Mouse (Mus musculus) right cerebral cortex, postnatal 4 days (tissue): ENCODE measurements at regions not wholly inside any gene's neighbourhood (a gene's known extent, or its start where the extent isn't known, plus 50 kb on each side); places are given as distances from the start of the nearest gene placed in this dataset.

ENCODE experiments used
- DNase-seq: peaks from one replicate; pipeline ENCODE4 v3.0.0-alpha.2; 2022

DNA sequence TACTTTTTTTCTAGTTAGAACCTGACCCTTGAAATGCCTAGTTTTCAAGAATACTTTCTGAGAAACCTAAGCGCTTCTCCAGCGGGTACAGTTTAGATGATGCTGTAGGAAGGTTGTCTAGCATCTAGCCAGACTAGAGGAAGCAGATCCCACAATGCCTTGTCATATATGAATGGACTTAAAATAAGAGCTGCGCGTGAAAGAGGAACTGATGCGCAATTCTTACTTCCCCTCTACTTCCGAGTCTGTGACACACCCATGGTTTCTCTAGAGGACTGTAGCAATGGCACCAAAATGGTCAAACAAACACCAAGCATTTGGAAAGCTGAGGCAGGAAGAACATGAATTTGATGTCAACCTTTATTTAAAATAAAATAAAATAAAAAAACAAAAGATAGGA lies 167.6 kb upstream of the Tyw5 start:
- DNase-seq, result no peak

GRCm38 (mm10) chr1:57576066-57576753 lies 169.3 kb upstream of the Tyw5 start:
- no peak for DNase-seq

DNA sequence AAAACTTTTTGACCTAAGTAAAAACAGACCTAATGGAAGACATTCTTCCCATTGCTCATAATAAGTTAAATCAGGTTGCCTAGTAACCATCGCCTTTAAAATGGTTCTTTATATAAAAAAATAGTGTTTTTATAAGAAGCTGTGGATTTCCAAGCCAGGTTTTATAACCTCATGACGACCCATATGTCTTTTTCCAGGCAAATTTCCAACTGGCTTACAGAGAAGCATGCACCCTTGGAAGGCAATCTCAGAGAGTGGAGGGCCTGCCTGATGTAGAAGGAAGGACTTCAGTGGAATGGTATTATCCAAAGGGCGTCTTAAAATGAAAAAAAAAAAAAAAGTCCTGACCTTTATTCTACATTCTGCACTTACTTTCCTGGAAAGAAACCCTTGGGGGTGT lies 172.2 kb upstream of the Tyw5 start:
- no peak for DNase-seq

- DNase-seq, result no peak
These were observed 180.0 kb upstream of the Spats2l start for GRCm38 (mm10) chr1:57593707-57594589.

GRCm38 (mm10) chr1:57594815-57595214 lies 179.1 kb upstream of the Spats2l start:
- DNase-seq, result no peak

DNA sequence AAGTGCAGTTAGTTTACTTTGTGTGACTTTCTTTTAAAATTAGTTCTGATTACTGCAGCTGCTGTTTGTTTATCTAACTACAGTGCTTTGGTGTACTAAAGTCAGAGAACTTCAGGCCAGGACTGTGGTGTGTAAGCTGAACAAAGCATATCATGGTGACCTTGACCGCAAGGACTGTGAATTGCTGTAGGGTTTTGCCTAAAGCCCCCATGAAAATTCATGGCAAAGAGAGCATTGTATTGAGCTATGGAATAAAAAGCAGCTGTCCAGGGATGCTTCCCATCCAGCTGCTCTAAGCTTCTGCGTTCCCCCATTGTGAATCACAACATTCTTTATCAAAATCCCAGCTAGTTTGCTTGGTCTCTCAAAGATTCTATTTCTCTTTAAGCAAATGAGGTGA lies 173.0 kb upstream of the Spats2l start:
- DNase-seq, result no peak

- no peak for DNase-seq
These were observed 168.4 kb upstream of the Spats2l start for GRCm38 (mm10) chr1:57605525-57605924.

DNA sequence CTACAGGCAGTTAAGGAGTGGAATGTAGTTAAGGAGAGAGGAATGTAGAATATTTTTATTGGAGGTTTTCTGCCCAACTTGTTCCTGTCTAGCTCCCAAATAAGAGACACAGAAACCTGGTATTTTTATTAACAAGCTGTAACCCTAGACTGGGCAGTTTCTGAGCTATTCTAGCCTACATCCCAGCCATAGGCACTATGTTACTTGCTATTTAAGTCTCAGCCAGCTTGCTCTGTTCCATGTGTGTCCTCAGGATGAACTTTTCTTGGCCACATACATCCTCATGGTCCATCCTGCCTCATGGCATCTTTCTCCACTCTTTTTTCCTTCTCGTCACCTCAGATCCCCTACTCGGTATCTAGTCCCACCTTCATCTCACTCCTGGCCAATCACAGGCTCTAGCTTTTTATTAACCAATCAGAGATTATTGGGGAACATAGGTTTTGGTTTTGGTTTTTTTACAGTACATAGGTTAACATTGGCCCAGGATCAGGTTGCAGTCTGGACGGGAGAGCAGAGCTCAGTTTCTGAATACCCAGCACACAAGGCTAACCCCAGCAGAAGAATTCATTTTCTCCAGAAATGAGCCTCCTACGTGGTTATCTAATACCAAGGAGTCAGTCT lies 167.8 kb upstream of the Spats2l start:
- no peak for DNase-seq

DNA sequence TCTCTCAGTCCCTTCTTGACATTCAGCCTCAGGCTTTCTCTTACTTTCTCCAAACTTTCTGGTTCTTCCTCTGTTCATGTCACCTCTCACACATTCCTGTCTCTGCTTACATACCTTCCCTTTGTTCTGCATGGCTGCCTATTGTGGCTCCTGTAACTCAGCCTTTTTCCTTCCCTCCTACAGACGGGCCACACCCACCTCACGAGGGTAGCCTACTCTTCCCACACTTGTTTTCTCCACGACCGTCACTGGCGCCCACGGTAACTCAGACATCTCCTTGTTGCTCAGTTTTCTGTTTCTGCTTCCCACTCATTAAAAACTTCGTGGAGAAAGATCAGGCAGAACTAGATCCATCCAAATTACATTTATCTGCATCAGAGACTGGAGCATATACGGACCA lies 166.9 kb upstream of the Spats2l start:
- DNase-seq, result no peak

- DNase-seq, result no peak
These were observed 166.1 kb upstream of the Spats2l start for GRCm38 (mm10) chr1:57607626-57608422.

- no peak for DNase-seq
These were observed 165.6 kb upstream of the Spats2l start for GRCm38 (mm10) chr1:57608423-57608679.

- DNase-seq, result no peak
These were observed 164.7 kb upstream of the Spats2l start for GRCm38 (mm10) chr1:57609307-57609706.

GRCm38 (mm10) chr1:57612171-57612570 lies 161.8 kb upstream of the Spats2l start:
- DNase-seq, result no peak

DNA sequence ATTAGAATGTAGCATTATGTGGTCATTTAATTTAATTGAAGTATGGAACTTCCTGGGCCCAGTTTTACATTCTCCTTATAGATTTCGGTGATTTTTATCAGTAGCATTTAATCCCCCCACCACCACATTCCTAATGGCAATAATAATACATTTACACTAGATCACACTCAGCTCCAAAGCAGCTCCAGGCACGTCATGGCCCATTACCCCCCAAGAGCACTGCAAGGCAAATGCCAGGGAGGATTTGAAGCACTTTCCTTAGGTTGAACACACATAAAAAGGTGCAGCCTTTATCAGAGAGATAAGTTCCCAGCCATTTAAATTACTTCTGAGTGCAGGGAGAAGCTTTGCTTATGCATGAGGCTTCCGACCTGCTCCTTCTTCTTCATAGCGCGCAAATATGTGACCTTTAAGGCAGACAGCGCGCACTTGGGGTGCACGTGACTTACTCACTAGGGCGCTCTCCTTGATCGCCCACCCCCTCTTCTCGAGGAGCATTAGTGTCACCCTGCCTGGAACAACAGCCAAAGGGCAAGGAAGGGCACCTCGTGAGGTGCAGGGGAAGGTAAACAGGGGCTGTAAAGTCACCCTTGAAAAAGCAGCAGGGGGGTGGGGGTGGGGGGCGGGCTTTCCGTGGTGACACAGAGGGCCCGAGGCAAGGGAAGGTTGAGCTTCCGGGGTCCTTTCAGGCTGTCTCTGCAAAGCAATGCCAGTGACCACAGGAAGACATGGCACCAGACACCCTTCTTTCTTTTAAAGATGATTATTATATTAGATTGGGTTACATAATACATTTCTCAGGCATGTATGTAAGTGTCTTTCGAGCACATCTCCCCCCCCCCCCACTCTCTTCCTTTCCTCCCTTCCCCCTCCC lies 160.8 kb upstream of the Spats2l start:
- no peak for DNase-seq

- DNase-seq, result no peak
These were observed 158.8 kb upstream of the Spats2l start for GRCm38 (mm10) chr1:57615155-57615554.

GRCm38 (mm10) chr1:57617316-57617715 lies 156.6 kb upstream of the Spats2l start:
- no peak for DNase-seq

- no peak for DNase-seq
These were observed 151.4 kb upstream of the Spats2l start for GRCm38 (mm10) chr1:57622561-57622960.

DNA sequence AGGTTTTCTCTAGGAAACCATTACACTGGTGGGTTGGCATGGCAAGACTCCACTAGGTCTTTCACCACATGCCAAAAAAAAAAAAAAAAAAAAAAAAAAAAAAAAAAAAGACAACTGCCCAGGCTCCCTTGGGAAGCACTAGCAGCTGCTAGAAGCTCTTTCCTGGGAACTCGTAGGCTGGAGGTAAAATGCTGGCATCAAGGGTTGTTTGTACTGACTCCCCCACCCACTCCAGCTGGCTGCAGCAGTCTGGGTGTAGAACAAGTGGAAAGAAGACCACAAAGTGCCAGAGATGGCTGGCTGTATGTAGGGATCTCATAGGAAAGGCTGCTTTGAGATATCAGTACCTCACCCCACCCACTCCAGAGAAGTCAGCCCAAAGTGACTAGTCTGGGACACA lies 140.0 kb upstream of the Spats2l start:
- no peak for DNase-seq

DNA sequence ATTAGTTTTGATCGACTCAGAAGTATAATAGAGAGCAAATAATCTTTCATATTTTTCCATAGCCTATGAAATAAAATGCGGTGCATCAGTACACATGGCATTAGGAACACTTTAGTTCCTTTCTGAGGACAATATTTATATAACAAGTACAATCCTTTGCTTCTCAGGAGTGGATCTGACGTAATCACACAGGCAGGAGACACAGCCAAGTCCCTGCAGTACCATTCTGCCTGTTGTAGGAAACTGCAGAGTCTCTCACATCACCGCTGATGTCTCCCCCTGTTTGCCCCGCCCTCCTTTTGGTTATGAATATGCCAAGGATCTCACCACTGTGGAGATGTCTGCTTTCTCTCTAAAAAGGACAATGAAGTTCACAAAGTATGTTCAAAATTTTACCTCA lies 131.8 kb upstream of the Spats2l start:
- no peak for DNase-seq

DNA sequence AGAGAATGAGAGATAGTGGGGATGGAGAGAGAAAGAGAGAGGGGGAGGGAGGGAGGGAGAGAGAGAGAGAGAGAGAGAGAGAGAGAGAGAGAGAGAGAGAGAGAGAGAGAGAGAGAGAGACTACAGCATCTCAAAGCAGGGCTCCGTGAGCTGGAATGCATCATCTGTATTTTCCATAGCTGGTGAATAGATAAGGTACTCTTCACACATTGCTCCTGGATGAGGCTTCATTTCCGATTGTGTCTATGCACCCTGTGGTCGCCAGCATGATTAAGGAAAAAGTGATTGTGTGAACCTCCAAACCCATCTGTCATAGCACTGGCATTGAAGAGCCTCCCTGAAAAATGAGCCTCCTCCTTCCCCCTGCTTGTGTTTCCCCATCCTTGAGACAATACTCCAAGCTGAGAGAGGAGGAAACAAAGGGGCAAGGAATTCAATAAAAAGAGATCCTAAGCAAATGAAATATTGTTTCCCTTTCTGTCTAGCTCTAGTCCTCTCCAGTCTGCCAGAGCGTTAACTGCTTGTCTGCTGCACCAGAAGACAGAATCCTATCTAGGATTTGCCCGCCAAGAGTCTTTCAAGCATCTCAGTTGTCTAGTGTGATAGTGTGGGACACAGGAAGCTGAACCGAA lies 130.4 kb upstream of the Spats2l start:
- no peak for DNase-seq

DNA sequence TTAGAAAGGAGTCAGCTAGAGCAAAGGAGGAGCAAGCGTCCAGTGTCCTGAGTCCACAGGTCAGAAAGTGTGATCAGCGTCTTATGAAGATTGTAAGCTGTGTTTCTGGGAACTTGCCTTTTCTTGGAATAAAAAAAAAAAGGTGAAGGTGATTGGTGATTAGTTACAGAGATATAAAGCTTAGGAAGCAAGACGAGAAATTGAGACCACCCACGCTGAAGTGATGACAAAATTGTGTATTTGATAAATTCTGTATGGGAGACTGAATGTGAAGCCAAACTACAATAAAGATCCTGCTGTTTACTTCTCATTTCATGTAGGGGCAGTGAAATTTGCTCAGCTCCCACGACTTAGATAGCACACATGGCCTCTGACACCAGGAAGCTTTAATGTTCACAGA lies 109.0 kb upstream of the Spats2l start:
- no peak for DNase-seq

GRCm38 (mm10) chr1:57665724-57666123 lies 108.2 kb upstream of the Spats2l start:
- no peak for DNase-seq
